Mouse (Mus musculus) hindbrain, embryonic 11.5 days (tissue): Measurements from ENCODE around the gene Rph3a. TPM values are rescaled to one million over a fixed set of nuclear protein-coding genes. Genes with fewer than 3 reads are reported as not detected.

Source experiments
- ATAC-seq: fragments of 200-750 bp; cut with Nextera tagmentation; 2 replicates; pipeline ENCODE4 v1.8.0; 2017; ENCODE audit warnings: mild to moderate bottlenecking, moderate TSS enrichment, moderate library complexity; ENCODE audit not compliant: low FRiP score
- DNase-seq: peaks from one replicate; pipeline ENCODE4 v3.0.0-alpha.2; 2015; ENCODE audit warnings: low spot score
- H3K27ac ChIP-seq: fragments of 300-500 bp; sonication (generic); 2 replicates; pipeline ENCODE4 v1.5.1; 2014; ENCODE audit warnings: mild to moderate bottlenecking, low read depth, low read length
- H3K27me3 ChIP-seq: fragments of 300-500 bp; sonication (generic); 2 replicates; pipeline ENCODE4 v1.6.1; 2014; ENCODE audit warnings: mild to moderate bottlenecking, low read length, moderate library complexity, mixed read lengths; ENCODE audit not compliant: control insufficient read depth, insufficient read depth
- H3K36me3 ChIP-seq: fragments of 300-500 bp; sonication (generic); 2 replicates; pipeline ENCODE4 v1.6.1; 2014; ENCODE audit warnings: mild to moderate bottlenecking, low read length, moderate library complexity, mixed read lengths; ENCODE audit not compliant: control insufficient read depth, insufficient read depth
- H3K4me1 ChIP-seq: fragments of 300-500 bp; sonication (generic); replicated peaks from 2 replicates; pipeline ENCODE4 v1.6.1; 2014; ENCODE audit warnings: low read length, mixed read lengths; ENCODE audit not compliant: control insufficient read depth, insufficient read depth
- H3K4me2 ChIP-seq: fragments of 300-500 bp; sonication (generic); replicated peaks from 2 replicates; pipeline ENCODE4 v1.6.1; 2014; ENCODE audit warnings: mild to moderate bottlenecking, low read depth, low read length
- H3K4me3 ChIP-seq: fragments of 300-500 bp; sonication (generic); 2 replicates; pipeline ENCODE4 v1.5.1; 2014; ENCODE audit warnings: low read depth, low read length
- H3K9ac ChIP-seq: fragments of 300-500 bp; sonication (generic); 2 replicates; pipeline ENCODE4 v1.6.1; 2014; ENCODE audit warnings: low read depth, low read length
- H3K9me3 ChIP-seq: fragments of 300-500 bp; sonication (generic); 2 replicates; pipeline ENCODE4 v1.6.1; 2016; ENCODE audit warnings: low read length; ENCODE audit not compliant: control insufficient read depth
- WGBS: fragments of 180-500 bp; shearing (Covaris S2); extraction: QIAGEN DNeasy Blood & Tissue Kit; methylation state at CpG from one replicate; pipeline ENCODE4 v1.1.7; 2014; 5-methylcytosine and 5-hydroxymethylcytosine counted together
- polyA plus RNA-seq: library from polyadenylated mRNA; unstranded; fragments of >200 nt; fragmentation: Nextera tagmentation; extraction: Ambion mirVana; gene quantifications from 2 replicates; pipeline ENCODE4 v1.2.1, GENCODE M21; 2014

Rph3a gene
- polyA plus RNA-seq, 1 experiment from 2014 or later: 2.6 TPM

GRCm38 (mm10) chr5:120999573-120999972 is 10.3 kb downstream of the Rph3a start:
- 39% methylated on average over 12 of the region's 12 CpGs for WGBS
- H3K36me3 ChIP-seq: no peaks in the 10 kb centered on the region
- DNase-seq: peak; percentile 46
- H3K27ac ChIP-seq: no peak overlapping the region
- no peak overlapping the region for H3K4me2 ChIP-seq
- ATAC-seq: no peak
- H3K9ac ChIP-seq: no peak overlapping the region
- H3K4me1 ChIP-seq: no peaks in the 10 kb centered on the region
- H3K27me3 ChIP-seq: no peaks in the 10 kb centered on the region
- H3K9me3 ChIP-seq: no peaks in the 10 kb centered on the region
- H3K4me3 ChIP-seq: no peak overlapping the region

GRCm38 (mm10) chr5:120988373-120988772 is 21.5 kb downstream of the Rph3a start:
- DNase-seq (no peak), ATAC-seq (no peak)
- Histone ChIP-seq H3K4me3 (no peak overlapping the region), H3K36me3 (no peaks in the 10 kb centered on the region), H3K4me1 (no peaks in the 10 kb centered on the region), H3K9me3 (no peaks in the 10 kb centered on the region), H3K4me2 (no peak overlapping the region), H3K9ac (no peak overlapping the region), H3K27ac (no peak overlapping the region), H3K27me3 (no peaks in the 10 kb centered on the region)
- 90% methylated on average over 3 of the region's 3 CpGs for WGBS

- no peak overlapping the region for H3K9ac ChIP-seq
- H3K27ac ChIP-seq: no peak overlapping the region
- H3K27me3 ChIP-seq: no peaks in the 10 kb centered on the region
- no peaks in the 10 kb centered on the region for H3K36me3 ChIP-seq
- 73% methylated on average over 1 of the region's 1 CpGs for WGBS
- no peak overlapping the region for H3K4me3 ChIP-seq
- H3K9me3 ChIP-seq: no peaks in the 10 kb centered on the region
- DNase-seq: peak; percentile 15
- H3K4me2 ChIP-seq: no peak overlapping the region
- no peak for ATAC-seq
- no peaks in the 10 kb centered on the region for H3K4me1 ChIP-seq
Observed at GRCm38 (mm10) chr5:120983029-120983428, 26.9 kb downstream of the Rph3a start.

- Histone ChIP-seq H3K27ac (no peak overlapping the region), H3K4me1 (no peaks in the 10 kb centered on the region), H3K36me3 (no peaks in the 10 kb centered on the region), H3K4me2 (no peak overlapping the region), H3K27me3 (no peaks in the 10 kb centered on the region), H3K9me3 (no peaks in the 10 kb centered on the region), H3K9ac (no peak overlapping the region), H3K4me3 (no peak overlapping the region)
- WGBS: 94% methylated on average over 11 of the region's 11 CpGs
- no peak for DNase-seq
- no peak for ATAC-seq
Observed at GRCm38 (mm10) chr5:120981211-120981610, 28.7 kb downstream of the Rph3a start.

GRCm38 (mm10) chr5:120980116-120980515 is 29.8 kb downstream of the Rph3a start:
- no peak overlapping the region for H3K27ac ChIP-seq
- H3K4me1 ChIP-seq: no peaks in the 10 kb centered on the region
- no peaks in the 10 kb centered on the region for H3K9me3 ChIP-seq
- no peak overlapping the region for H3K4me3 ChIP-seq
- DNase-seq (no peak), ATAC-seq (no peak)
- H3K9ac ChIP-seq: no peak overlapping the region
- WGBS: 93% methylated on average over 2 of the region's 2 CpGs
- H3K27me3 ChIP-seq: no peaks in the 10 kb centered on the region
- H3K36me3 ChIP-seq: no peaks in the 10 kb centered on the region
- H3K4me2 ChIP-seq: no peak overlapping the region

GRCm38 (mm10) chr5:120976138-120976537 is 33.8 kb downstream of the Rph3a start:
- no peak overlapping the region for H3K9ac ChIP-seq
- H3K4me3 ChIP-seq: no peak overlapping the region
- no peaks in the 10 kb centered on the region for H3K9me3 ChIP-seq
- no peak for DNase-seq
- H3K4me1 ChIP-seq: no peaks in the 10 kb centered on the region
- WGBS: 37% methylated on average over 3 of the region's 3 CpGs
- H3K4me2 ChIP-seq: no peak overlapping the region
- H3K36me3 ChIP-seq: no peaks in the 10 kb centered on the region
- ATAC-seq: no peak
- no peaks in the 10 kb centered on the region for H3K27me3 ChIP-seq
- no peak overlapping the region for H3K27ac ChIP-seq

GRCm38 (mm10) chr5:120974522-120974921 is 35.4 kb downstream of the Rph3a start:
- no peak overlapping the region for H3K4me3 ChIP-seq
- H3K4me1 ChIP-seq: no peaks in the 10 kb centered on the region
- no peaks in the 10 kb centered on the region for H3K9me3 ChIP-seq
- 62% methylated on average over 8 of the region's 8 CpGs for WGBS
- ATAC-seq (no peak), DNase-seq (no peak)
- no peak overlapping the region for H3K4me2 ChIP-seq
- no peak overlapping the region for H3K27ac ChIP-seq
- no peak overlapping the region for H3K9ac ChIP-seq
- H3K27me3 ChIP-seq: no peaks in the 10 kb centered on the region
- H3K36me3 ChIP-seq: no peaks in the 10 kb centered on the region

- H3K36me3 ChIP-seq: no peaks in the 10 kb centered on the region
- H3K4me1 ChIP-seq: no peaks in the 10 kb centered on the region
- no peaks in the 10 kb centered on the region for H3K9me3 ChIP-seq
- H3K27me3 ChIP-seq: no peaks in the 10 kb centered on the region
- no peak overlapping the region for H3K27ac ChIP-seq
- no peak overlapping the region for H3K9ac ChIP-seq
- no peak for DNase-seq
- 84% methylated on average over 6 of the region's 6 CpGs for WGBS
- no peak overlapping the region for H3K4me2 ChIP-seq
- no peak for ATAC-seq
- no peak overlapping the region for H3K4me3 ChIP-seq
Observed at GRCm38 (mm10) chr5:120972278-120972677, 37.6 kb downstream of the Rph3a start.

GRCm38 (mm10) chr5:120971326-120971725 is 38.6 kb downstream of the Rph3a start:
- Histone ChIP-seq H3K27ac (no peak overlapping the region), H3K9me3 (no peaks in the 10 kb centered on the region), H3K4me3 (no peak overlapping the region), H3K4me2 (no peak overlapping the region), H3K36me3 (no peaks in the 10 kb centered on the region), H3K4me1 (no peaks in the 10 kb centered on the region), H3K9ac (no peak overlapping the region), H3K27me3 (no peaks in the 10 kb centered on the region)
- DNase-seq (no peak), ATAC-seq (no peak)
- WGBS: 94% methylated on average over 1 of the region's 1 CpGs
